Mouse (Mus musculus) hindbrain, embryonic 12.5 days (tissue): ENCODE results near the gene Rbpms2. TPM values are rescaled to one million over a fixed set of nuclear protein-coding genes. Genes with fewer than 3 reads are reported as not detected.

ENCODE experiments used
- ATAC-seq: fragments of 200-750 bp; cut with Nextera tagmentation; 2 replicates; pipeline ENCODE4 v1.8.0; 2017; ENCODE audit warnings: moderate TSS enrichment; ENCODE audit not compliant: low FRiP score
- H3K27ac ChIP-seq: fragments of 300-500 bp; sonication (generic); 2 replicates; pipeline ENCODE4 v1.5.1; 2016; ENCODE audit warnings: mild to moderate bottlenecking
- H3K27me3 ChIP-seq: fragments of 300-500 bp; sonication (generic); 2 replicates; pipeline ENCODE4 v1.6.1; 2016; ENCODE audit warnings: mild to moderate bottlenecking
- H3K36me3 ChIP-seq: fragments of 300-500 bp; sonication (generic); 2 replicates; pipeline ENCODE4 v1.6.1; 2016; ENCODE audit warnings: mild to moderate bottlenecking
- H3K4me1 ChIP-seq: fragments of 300-500 bp; sonication (generic); 2 replicates; pipeline ENCODE4 v1.6.1; 2016
- H3K4me2 ChIP-seq: fragments of 300-500 bp; sonication (generic); replicated peaks from 2 replicates; pipeline ENCODE4 v1.6.1; 2016; ENCODE audit warnings: mild to moderate bottlenecking
- H3K4me3 ChIP-seq: fragments of 300-500 bp; sonication (generic); 2 replicates; pipeline ENCODE4 v1.5.1; 2016; ENCODE audit warnings: mild to moderate bottlenecking
- H3K9ac ChIP-seq: fragments of 300-500 bp; sonication (generic); 2 replicates; pipeline ENCODE4 v1.6.1; 2016; ENCODE audit warnings: mild to moderate bottlenecking, moderate library complexity
- H3K9me3 ChIP-seq: fragments of 300-500 bp; sonication (generic); replicated peaks from 2 replicates; pipeline ENCODE4 v1.6.1; 2016; ENCODE audit warnings: mild to moderate bottlenecking
- WGBS: fragments of 180-500 bp; shearing (Covaris S2); methylation state at CpG from one replicate; pipeline ENCODE4 v1.1.7; 2016; 5-methylcytosine and 5-hydroxymethylcytosine counted together
- polyA plus RNA-seq: library from polyadenylated mRNA; unstranded; fragments of >200 nt; fragmentation: Nextera tagmentation; extraction: Ambion mirVana; gene quantifications from 2 replicates; pipeline ENCODE4 v1.2.1, GENCODE M21; 2016

The Rbpms2 gene
- polyA plus RNA-seq, 1 experiment from 2014 or later = 15.0 TPM

GRCm38 (mm10) chr9:65598765-65599249 lies 30.6 kb upstream of the Rbpms2 start:
- Histone ChIP-seq H3K9ac (no peak overlapping the region), H3K4me2 (no peak overlapping the region; the same call in 1 of the 2 replicates), H3K4me3 (no peak overlapping the region), H3K27ac (no peak overlapping the region), H3K27me3 (no peaks in the 10 kb centered on the region), H3K9me3 (no peaks in the 10 kb centered on the region), H3K36me3 (peaks cover 9% of the 10 kb centered on the region), H3K4me1 (no peaks in the 10 kb centered on the region)
- no peak for ATAC-seq
- 49% methylated on average over 6 of the region's 11 CpGs for WGBS

GRCm38 (mm10) chr9:65600951-65601350 lies 28.5 kb upstream of the Rbpms2 start:
- Histone ChIP-seq H3K4me2 (no peak overlapping the region), H3K36me3 (peaks cover under 1% of the 10 kb centered on the region; the same call in 1 of the 2 replicates), H3K27ac (no peak overlapping the region), H3K4me3 (no peak overlapping the region), H3K4me1 (peaks cover 3% of the 10 kb centered on the region), H3K27me3 (no peaks in the 10 kb centered on the region), H3K9ac (no peak overlapping the region), H3K9me3 (no peaks in the 10 kb centered on the region)
- no peak for ATAC-seq
- WGBS = 63% methylated on average over 2 of the region's 2 CpGs

GRCm38 (mm10) chr9:65603401-65604102 lies 25.9 kb upstream of the Rbpms2 start:
- peaks cover 6% of the 10 kb centered on the region; the same call in 1 of the 2 replicates for H3K27me3 ChIP-seq
- ATAC-seq = no peak
- no peak overlapping the region for H3K4me2 ChIP-seq
- H3K27ac ChIP-seq = no peak overlapping the region
- no peak overlapping the region for H3K4me3 ChIP-seq
- peaks cover 3% of the 10 kb centered on the region for H3K4me1 ChIP-seq
- no peaks in the 10 kb centered on the region for H3K9me3 ChIP-seq
- no peaks in the 10 kb centered on the region for H3K36me3 ChIP-seq
- no peak overlapping the region for H3K9ac ChIP-seq
- WGBS = 50% methylated on average over 8 of the region's 8 CpGs

- 9% methylated on average over 9 of the region's 9 CpGs for WGBS
- Histone ChIP-seq H3K36me3 (no peaks in the 10 kb centered on the region), H3K27ac (no peak overlapping the region), H3K4me2 (peak overlapping the region; percentile 41), H3K4me3 (no peak overlapping the region), H3K27me3 (peaks cover 6% of the 10 kb centered on the region; the same call in 1 of the 2 replicates), H3K9ac (no peak overlapping the region), H3K9me3 (no peaks in the 10 kb centered on the region), H3K4me1 (peaks cover 3% of the 10 kb centered on the region)
- peak; percentile 77 for ATAC-seq
Measured at GRCm38 (mm10) chr9:65605471-65606136, 23.8 kb upstream of the Rbpms2 start.

- Histone ChIP-seq H3K4me3 (no peak overlapping the region), H3K9me3 (no peaks in the 10 kb centered on the region), H3K9ac (no peak overlapping the region), H3K4me1 (peaks cover 3% of the 10 kb centered on the region), H3K36me3 (no peaks in the 10 kb centered on the region), H3K4me2 (no peak overlapping the region), H3K27me3 (peaks cover 6% of the 10 kb centered on the region; the same call in 1 of the 2 replicates), H3K27ac (no peak overlapping the region)
- ATAC-seq = no peak
- 40% methylated on average over 9 of the region's 9 CpGs for WGBS
Measured at GRCm38 (mm10) chr9:65606321-65607109, 22.9 kb upstream of the Rbpms2 start.

GRCm38 (mm10) chr9:65607120-65607519 lies 22.3 kb upstream of the Rbpms2 start:
- H3K36me3 ChIP-seq = no peaks in the 10 kb centered on the region
- H3K9ac ChIP-seq = no peak overlapping the region
- H3K9me3 ChIP-seq = no peaks in the 10 kb centered on the region
- ATAC-seq = no peak
- peaks cover 6% of the 10 kb centered on the region; the same call in 1 of the 2 replicates for H3K27me3 ChIP-seq
- no peak overlapping the region for H3K27ac ChIP-seq
- no peak overlapping the region for H3K4me3 ChIP-seq
- 39% methylated on average over 2 of the region's 2 CpGs for WGBS
- H3K4me2 ChIP-seq = no peak overlapping the region
- H3K4me1 ChIP-seq = peaks cover 3% of the 10 kb centered on the region

- WGBS = 87% methylated on average over 5 of the region's 5 CpGs
- Histone ChIP-seq H3K4me2 (no peak overlapping the region), H3K4me3 (no peak overlapping the region), H3K27ac (no peak overlapping the region), H3K36me3 (no peaks in the 10 kb centered on the region), H3K9ac (no peak overlapping the region), H3K4me1 (no peaks in the 10 kb centered on the region), H3K27me3 (no peaks in the 10 kb centered on the region), H3K9me3 (no peaks in the 10 kb centered on the region)
- no peak for ATAC-seq
Measured at GRCm38 (mm10) chr9:65611969-65612486, 17.4 kb upstream of the Rbpms2 start.

GRCm38 (mm10) chr9:65613098-65613497 lies 16.4 kb upstream of the Rbpms2 start:
- H3K9ac ChIP-seq = no peak overlapping the region
- H3K4me3 ChIP-seq = no peak overlapping the region
- WGBS = 66% methylated on average over 2 of the region's 2 CpGs
- no peaks in the 10 kb centered on the region for H3K9me3 ChIP-seq
- H3K4me2 ChIP-seq = no peak overlapping the region
- no peaks in the 10 kb centered on the region for H3K4me1 ChIP-seq
- no peak for ATAC-seq
- no peak overlapping the region for H3K27ac ChIP-seq
- H3K36me3 ChIP-seq = no peaks in the 10 kb centered on the region
- H3K27me3 ChIP-seq = no peaks in the 10 kb centered on the region

- no peak overlapping the region for H3K4me3 ChIP-seq
- no peaks in the 10 kb centered on the region for H3K36me3 ChIP-seq
- H3K27ac ChIP-seq = no peak overlapping the region
- no peaks in the 10 kb centered on the region for H3K4me1 ChIP-seq
- 59% methylated on average over 3 of the region's 3 CpGs for WGBS
- H3K27me3 ChIP-seq = no peaks in the 10 kb centered on the region
- no peaks in the 10 kb centered on the region for H3K9me3 ChIP-seq
- no peak overlapping the region for H3K9ac ChIP-seq
- H3K4me2 ChIP-seq = no peak overlapping the region
- ATAC-seq = no peak
Measured at GRCm38 (mm10) chr9:65619311-65619710, 10.1 kb upstream of the Rbpms2 start.

GRCm38 (mm10) chr9:65621196-65621595 lies 8.3 kb upstream of the Rbpms2 start:
- H3K9me3 ChIP-seq = no peaks in the 10 kb centered on the region
- no peaks in the 10 kb centered on the region for H3K36me3 ChIP-seq
- 90% methylated on average over 4 of the region's 4 CpGs for WGBS
- no peak for ATAC-seq
- H3K27ac ChIP-seq = no peak overlapping the region
- H3K9ac ChIP-seq = no peak overlapping the region
- H3K27me3 ChIP-seq = no peaks in the 10 kb centered on the region
- H3K4me1 ChIP-seq = no peaks in the 10 kb centered on the region
- H3K4me3 ChIP-seq = no peak overlapping the region
- no peak overlapping the region for H3K4me2 ChIP-seq

GRCm38 (mm10) chr9:65621666-65622065 lies 7.8 kb upstream of the Rbpms2 start:
- no peaks in the 10 kb centered on the region for H3K9me3 ChIP-seq

GRCm38 (mm10) chr9:65622826-65623225 lies 6.6 kb upstream of the Rbpms2 start:
- H3K9me3 ChIP-seq = no peaks in the 10 kb centered on the region
- ATAC-seq = no peak

More at GRCm38 (mm10) chr9:65621666-65622065, 7.8 kb upstream of the Rbpms2 start:
- WGBS = 75% methylated on average over 2 of the region's 2 CpGs
- H3K4me3 ChIP-seq = no peak overlapping the region
- no peaks in the 10 kb centered on the region for H3K36me3 ChIP-seq
- H3K27me3 ChIP-seq = no peaks in the 10 kb centered on the region
- no peak overlapping the region for H3K27ac ChIP-seq
- no peak for ATAC-seq
- no peaks in the 10 kb centered on the region for H3K4me1 ChIP-seq
- no peak overlapping the region for H3K9ac ChIP-seq
- H3K4me2 ChIP-seq = no peak overlapping the region

More at GRCm38 (mm10) chr9:65622826-65623225, 6.6 kb upstream of the Rbpms2 start:
- Histone ChIP-seq H3K9ac (no peak overlapping the region), H3K4me2 (no peak overlapping the region), H3K27me3 (peaks cover 9% of the 10 kb centered on the region), H3K4me3 (no peak overlapping the region), H3K27ac (no peak overlapping the region), H3K4me1 (no peaks in the 10 kb centered on the region), H3K36me3 (no peaks in the 10 kb centered on the region)
- WGBS = 86% methylated on average over 5 of the region's 5 CpGs
